Comparison of ENCODE assay signal across 23 mouse cellular contexts in the genomic region with DNA sequence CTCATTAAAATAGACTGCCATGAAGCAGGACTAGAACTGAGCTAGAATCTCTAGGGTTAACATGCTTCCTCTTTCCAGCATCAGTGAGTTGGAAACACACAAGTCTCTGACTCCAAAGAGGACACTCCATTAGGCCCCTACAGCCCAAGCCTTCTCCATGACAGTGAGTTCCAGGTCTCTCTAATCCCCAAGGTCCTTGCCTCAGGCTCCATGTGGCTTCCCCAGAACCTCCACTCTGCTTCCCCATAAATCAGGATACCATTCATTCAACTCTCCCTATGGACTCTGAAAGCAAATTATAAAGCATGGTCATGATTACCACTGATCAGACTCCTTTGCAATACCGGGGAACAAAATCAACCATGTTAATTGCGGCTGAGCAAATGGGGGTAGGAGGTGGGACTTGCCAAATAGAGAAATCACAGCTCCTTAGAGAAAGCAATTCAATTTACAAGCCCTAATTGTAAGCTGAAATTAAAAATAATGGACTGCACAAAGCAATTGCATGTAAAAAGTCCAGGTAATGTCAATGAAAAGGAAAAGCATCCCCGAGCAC.
"Had no signal": no experiment of that assay in that cellular context is flagged by ENCODE, and none has a peak within 500 bp of the region (broad histone marks: within the 10 kb centered on the region; RNA-seq: fewer than 3 reads in every experiment).

No protein-coding gene starts in this region.

- H3K4me2 ChIP-seq: heart, embryonic 12.5 days; hindbrain, embryonic 15.5 days; intestine, embryonic 15.5 days; limb, embryonic 12.5 days; liver, embryonic 11.5 days had no signal

- H3K4me3 ChIP-seq: gastrocnemius, adult 2 months; heart, embryonic 10.5 days; heart, embryonic 12.5 days; hindbrain, embryonic 15.5 days; intestine, embryonic 15.5 days; layer of hippocampus, adult 2 months; left cerebral cortex, adult 2 months; limb, embryonic 10.5 days; limb, embryonic 12.5 days had no signal

- H3K27me3 ChIP-seq: heart, embryonic 12.5 days; hindbrain, embryonic 15.5 days; intestine, embryonic 15.5 days; limb, embryonic 12.5 days had no signal

- H3K4me1 ChIP-seq: heart, embryonic 10.5 days; heart, embryonic 12.5 days; hindbrain, embryonic 15.5 days; intestine, embryonic 15.5 days; limb, embryonic 10.5 days; limb, embryonic 12.5 days had no signal

- H3K27ac ChIP-seq: gastrocnemius, adult 2 months; heart, embryonic 10.5 days; hindbrain, embryonic 15.5 days; intestine, embryonic 15.5 days; layer of hippocampus, adult 2 months; left cerebral cortex, adult 2 months; limb, embryonic 10.5 days; limb, embryonic 12.5 days had no signal

- H3K36me3 ChIP-seq: heart, embryonic 10.5 days; heart, embryonic 12.5 days; hindbrain, embryonic 15.5 days; intestine, embryonic 15.5 days; limb, embryonic 10.5 days; limb, embryonic 12.5 days had no signal

- ATAC-seq: inflammation-experienced regulatory T-cells, adult 6 months; intestine, embryonic 15.5 days; intestine, postnatal 0 days had no signal

- H3K9ac ChIP-seq: heart, embryonic 12.5 days; hindbrain, embryonic 15.5 days; intestine, embryonic 15.5 days; limb, embryonic 12.5 days had no signal

- DNase-seq: gastrocnemius, adult 2 months; gastrocnemius, postnatal 10 days; gastrocnemius, postnatal 25 days; heart, adult 18-20 months; heart, postnatal 10 days; heart, postnatal 4 days; kidney, adult 18-20 months; kidney, adult 8-10 months; kidney, postnatal 10 days; kidney, postnatal 25 days; kidney, postnatal 4 days; liver had no signal

- H3K9me3 ChIP-seq: heart, embryonic 10.5 days; heart, embryonic 12.5 days; hindbrain, embryonic 15.5 days; intestine, embryonic 15.5 days; limb, embryonic 10.5 days; limb, embryonic 12.5 days had no signal
